Comparison of ENCODE assay signal across 13 mouse cellular contexts in genomic region chr9:93955235-93956040, GRCm38 (mm10).
"Had no signal": no experiment of that assay in that cellular context is flagged by ENCODE, and none has a peak within 500 bp of the region (broad histone marks: within the 10 kb centered on the region; RNA-seq: fewer than 3 reads in every experiment).

No protein-coding gene starts in this region.

- H3K4me1 ChIP-seq: limb, embryonic 13.5 days; midbrain, embryonic 10.5 days; neural tube, embryonic 13.5 days had no signal

- DNase-seq: kidney, postnatal 10 days; kidney, postnatal 4 days; left cerebral cortex, postnatal 4 days; lung, adult 18-20 months; retina, postnatal 1 day; right cerebral cortex, postnatal 14 days; thymus, postnatal 4 days had no signal

- H3K27me3 ChIP-seq: limb, embryonic 13.5 days; neural tube, embryonic 13.5 days had no signal

- H3K4me3 ChIP-seq: limb, embryonic 13.5 days; midbrain, embryonic 10.5 days; neural tube, embryonic 13.5 days had no signal

- H3K9ac ChIP-seq: limb, embryonic 13.5 days; liver, embryonic 14.5 days; neural tube, embryonic 13.5 days had no signal

- H3K9me3 ChIP-seq: limb, embryonic 13.5 days; midbrain, embryonic 10.5 days; neural tube, embryonic 13.5 days had no signal

- H3K4me2 ChIP-seq: limb, embryonic 13.5 days; neural tube, embryonic 13.5 days had no signal

- ATAC-seq: midbrain, embryonic 16.5 days had no signal

- H3K36me3 ChIP-seq: limb, embryonic 13.5 days; midbrain, embryonic 10.5 days; neural tube, embryonic 13.5 days had no signal

- H3K27ac ChIP-seq: limb, embryonic 13.5 days; liver, embryonic 14.5 days; midbrain, embryonic 10.5 days; neural tube, embryonic 13.5 days; stomach, postnatal 0 days had no signal
